Mouse (Mus musculus) lung, adult 2 months (tissue): ENCODE results near the gene Sf3b5.

Experiments used
- CTCF ChIP-seq: fragments of 200-500 bp; IDR thresholded peaks from 2 replicates; pipeline ENCODE4 v1.5.1; 2011; ENCODE audit warnings: mild to moderate bottlenecking, low read length, control low read depth; ENCODE audit not compliant: insufficient read depth
- POLR2A ChIP-seq: fragments of 200-500 bp; IDR thresholded peaks from 2 replicates; pipeline ENCODE4 v1.6.1; 2011; ENCODE audit warnings: low read depth, mild to moderate bottlenecking, control low read depth, low read length, borderline replicate concordance; ENCODE audit errors: extremely low read depth

GRCm38 (mm10) chr10:12991953-12992352 is 13.2 kb upstream of the Sf3b5 start:
- TF ChIP-seq POLR2A = no peak
- no peak for TF ChIP-seq CTCF
